Mouse (Mus musculus) midbrain, embryonic 14.5 days (tissue): ENCODE results near the gene Rnd2. TPM values are rescaled to one million over a fixed set of nuclear protein-coding genes. Genes with fewer than 3 reads are reported as not detected.
"Not testable (repeated sequence)": the region's sequence is repeated elsewhere in the genome, so short reads cannot be mapped to it uniquely, and the experiment has no call there.

Experiments used
- ATAC-seq: fragments of 200-750 bp; cut with Nextera tagmentation; 2 replicates; pipeline ENCODE4 v1.8.0; 2017; ENCODE audit warnings: moderate number of reproducible peaks, moderate library complexity; ENCODE audit not compliant: low FRiP score, low TSS enrichment
- DNase-seq: peaks from one replicate; pipeline ENCODE4 v3.0.0-alpha.2; 2015
- H3K27ac ChIP-seq: fragments of 300-500 bp; sonication (generic); replicated peaks from 2 replicates; pipeline ENCODE4 v1.5.1; 2014; ENCODE audit warnings: mild to moderate bottlenecking, low read depth, low read length, moderate library complexity
- H3K27me3 ChIP-seq: fragments of 300-500 bp; sonication (generic); 2 replicates; pipeline ENCODE4 v1.6.1; 2014; ENCODE audit warnings: low read length, control low read depth, mixed read lengths; ENCODE audit not compliant: control insufficient read depth, insufficient read depth
- H3K36me3 ChIP-seq: fragments of 300-500 bp; sonication (generic); 2 replicates; pipeline ENCODE4 v1.6.1; 2014; ENCODE audit warnings: low read length, control low read depth; ENCODE audit not compliant: control insufficient read depth, insufficient read depth
- H3K4me1 ChIP-seq: fragments of 300-500 bp; sonication (generic); 2 replicates; pipeline ENCODE4 v1.6.1; 2014; ENCODE audit warnings: mild to moderate bottlenecking, antibody characterized with exemption, low read length, control low read depth; ENCODE audit not compliant: control insufficient read depth, insufficient read depth
- H3K4me2 ChIP-seq: fragments of 300-500 bp; sonication (generic); 2 replicates; pipeline ENCODE4 v1.6.1; 2014; ENCODE audit warnings: mild to moderate bottlenecking, low read length, moderate library complexity
- H3K4me3 ChIP-seq: fragments of 300-500 bp; sonication (generic); replicated peaks from 2 replicates; pipeline ENCODE4 v1.5.1; 2014; ENCODE audit warnings: low read depth, low read length
- H3K9ac ChIP-seq: fragments of 300-500 bp; sonication (generic); replicated peaks from 2 replicates; pipeline ENCODE4 v1.6.1; 2014; ENCODE audit warnings: mild to moderate bottlenecking, low read length, moderate library complexity
- H3K9me3 ChIP-seq: fragments of 300-500 bp; sonication (generic); 2 replicates; pipeline ENCODE4 v1.6.1; 2016; ENCODE audit warnings: low read length, control low read depth, mixed read lengths; ENCODE audit not compliant: control insufficient read depth
- WGBS: fragments of 180-500 bp; shearing (Covaris S2); extraction: QIAGEN DNeasy Blood & Tissue Kit; methylation state at CpG from one replicate; pipeline ENCODE4 v1.1.7; 2014; 5-methylcytosine and 5-hydroxymethylcytosine counted together
- polyA plus RNA-seq: library from polyadenylated mRNA; unstranded; fragments of >200 nt; fragmentation: Nextera tagmentation; extraction: Ambion mirVana; gene quantifications from 2 replicates; pipeline ENCODE4 v1.2.1, GENCODE M21; 2014

Gene Rnd2
- polyA plus RNA-seq, 1 experiment from 2014 or later, result 58.6 TPM

DNA sequence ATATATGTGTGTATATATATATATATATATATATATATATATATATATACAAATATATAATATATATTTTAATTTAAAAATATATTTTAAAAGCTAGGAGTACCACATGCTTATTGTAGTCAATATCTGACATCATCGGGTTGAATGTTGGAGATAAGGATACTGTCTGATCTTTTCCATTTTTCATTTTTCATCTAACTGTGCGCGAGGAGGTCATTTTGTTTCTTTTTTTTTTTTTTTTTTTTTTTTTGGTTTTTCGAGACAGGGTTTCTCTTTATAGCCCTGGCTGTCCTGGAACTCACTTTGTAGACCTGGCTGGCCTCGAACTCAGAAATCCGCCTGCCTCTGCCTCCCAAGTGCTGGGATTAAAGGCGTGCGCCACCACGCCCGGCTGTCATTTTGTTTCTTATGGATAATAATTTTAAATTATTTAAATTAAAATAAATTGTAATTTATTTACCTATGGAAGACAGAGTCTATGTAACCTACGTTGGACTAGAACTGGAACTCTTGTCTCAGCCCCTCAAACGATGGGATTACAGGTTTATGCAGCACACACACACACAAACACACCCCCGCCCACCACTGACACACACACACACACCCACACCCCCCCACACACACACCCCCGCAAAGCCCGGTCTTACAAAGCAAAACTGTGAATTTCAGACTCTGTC, 23.2 kb upstream of the Rnd2 start:
- DNase-seq, ATAC-seq, H3K9ac ChIP-seq, H3K27me3 ChIP-seq, H3K9me3 ChIP-seq, H3K4me1 ChIP-seq, H3K27ac ChIP-seq: not testable (repeated sequence)
- Histone ChIP-seq H3K4me2 (peak overlapping the region; percentile 42), H3K36me3 (peaks cover 29% of the 10 kb centered on the region), H3K4me3 (peak overlapping the region; percentile 15; the same call in 1 of the 2 replicates)
- whole genome bisulfite sequencing, result 39% methylated on average over 15 of the region's 15 CpGs

DNA sequence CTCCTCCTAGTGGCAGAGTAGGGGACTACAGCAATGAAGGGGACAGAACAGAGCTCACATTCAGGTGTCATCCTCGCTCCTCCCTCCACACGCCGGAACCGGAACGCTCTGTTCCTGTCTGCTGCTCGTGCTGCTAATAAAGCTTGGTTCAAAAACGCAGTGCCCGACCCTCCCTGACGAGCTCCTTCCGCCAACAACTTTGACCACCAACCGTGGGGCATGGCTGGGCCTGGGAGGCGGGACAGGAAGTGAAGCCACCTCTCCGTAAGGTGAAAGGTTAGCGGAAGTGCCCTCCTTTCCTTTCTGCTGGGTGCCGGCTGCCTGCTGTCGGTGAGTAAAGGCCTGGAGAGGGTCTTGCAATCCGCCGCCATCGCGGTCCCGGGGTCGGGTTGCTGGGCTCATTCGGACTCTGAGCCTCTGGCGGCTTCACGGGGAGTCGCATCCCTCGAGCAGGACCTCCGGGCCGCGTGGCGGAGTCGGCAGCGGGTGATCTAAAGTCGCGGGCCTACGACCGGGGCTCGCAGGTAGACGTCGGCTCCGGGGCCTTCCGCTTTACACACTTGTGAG, 22.6 kb upstream of the Rnd2 start, which contains the start of gene Rpl27:
Rpl27 (plus strand) TSS at position 172 of the 567 bp plus-strand sequence.
- H3K9me3 ChIP-seq, result no peaks in the 10 kb centered on the region
- peaks cover 29% of the 10 kb centered on the region for H3K36me3 ChIP-seq
- H3K4me3 ChIP-seq, result peak within 1 kb of the TSS; percentile 59
- H3K4me2 ChIP-seq, result peak within 1 kb of the TSS; percentile 98
- H3K27ac ChIP-seq, result peak within 1 kb of the TSS; percentile 96
- under 1% methylated on average over 42 of the region's 42 CpGs for WGBS
- H3K4me1 ChIP-seq, result peaks cover 10% of the 10 kb centered on the region
- H3K9ac ChIP-seq, result peak within 1 kb of the TSS; percentile 95
- no peaks in the 10 kb centered on the region for H3K27me3 ChIP-seq
- DNase-seq (peak; percentile 98), ATAC-seq (peak; percentile 97)

DNA sequence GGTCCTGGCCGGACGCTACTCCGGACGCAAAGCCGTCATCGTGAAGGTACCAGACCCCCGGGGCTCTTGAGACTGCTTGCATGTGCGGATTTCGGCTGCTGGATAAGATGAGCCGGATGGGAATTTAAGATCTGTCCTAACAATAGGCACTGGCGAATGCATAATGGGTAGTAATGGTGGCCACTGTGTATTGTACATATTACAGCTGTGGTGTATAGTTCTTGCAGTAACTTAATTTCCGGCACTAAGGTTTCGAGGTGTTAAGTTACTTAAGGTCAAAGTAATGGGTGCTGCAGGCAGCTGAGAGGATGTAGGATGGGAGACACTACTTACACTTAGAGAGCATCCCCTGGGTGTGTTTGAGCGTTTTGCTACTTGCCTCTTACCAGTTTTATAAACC, 22.0 kb upstream of the Rnd2 start:
- H3K9me3 ChIP-seq, result no peaks in the 10 kb centered on the region
- peak overlapping the region; percentile 96 for H3K27ac ChIP-seq
- peaks cover 29% of the 10 kb centered on the region for H3K36me3 ChIP-seq
- H3K27me3 ChIP-seq, result no peaks in the 10 kb centered on the region
- peaks cover 10% of the 10 kb centered on the region for H3K4me1 ChIP-seq
- H3K9ac ChIP-seq, result peak overlapping the region; percentile 95
- peak overlapping the region; percentile 98 for H3K4me2 ChIP-seq
- WGBS, result 1% methylated on average over 14 of the region's 14 CpGs
- DNase-seq, result no peak
- no peak for ATAC-seq
- H3K4me3 ChIP-seq, result peak overlapping the region; percentile 59

DNA sequence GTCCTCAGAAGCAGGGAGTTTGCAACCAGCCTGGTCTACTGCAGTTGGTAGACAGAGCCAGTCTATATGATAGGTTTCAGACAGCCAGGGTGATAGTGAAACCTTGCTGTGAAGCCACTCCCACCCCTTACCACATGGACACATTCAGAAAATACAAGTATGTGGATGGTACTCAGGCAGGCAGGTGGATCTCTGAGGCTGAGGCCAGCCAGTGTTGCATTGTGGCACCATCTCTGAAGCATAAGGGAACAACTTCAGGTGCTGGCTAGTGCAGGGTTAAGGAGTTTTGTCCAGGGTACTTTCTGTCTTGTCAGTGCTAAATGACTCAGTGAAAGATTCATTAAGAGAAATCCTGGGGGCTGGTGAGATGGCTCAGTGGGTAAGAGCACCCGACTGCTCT, 18.5 kb upstream of the Rnd2 start:
- Histone ChIP-seq H3K9ac (no peak overlapping the region), H3K9me3 (no peaks in the 10 kb centered on the region), H3K4me1 (peaks cover 10% of the 10 kb centered on the region), H3K27ac (no peak overlapping the region), H3K4me2 (no peak overlapping the region), H3K36me3 (peaks cover 29% of the 10 kb centered on the region), H3K27me3 (no peaks in the 10 kb centered on the region), H3K4me3 (no peak overlapping the region)
- no peak for ATAC-seq
- 91% methylated on average over 1 of the region's 1 CpGs for WGBS
- no peak for DNase-seq

DNA sequence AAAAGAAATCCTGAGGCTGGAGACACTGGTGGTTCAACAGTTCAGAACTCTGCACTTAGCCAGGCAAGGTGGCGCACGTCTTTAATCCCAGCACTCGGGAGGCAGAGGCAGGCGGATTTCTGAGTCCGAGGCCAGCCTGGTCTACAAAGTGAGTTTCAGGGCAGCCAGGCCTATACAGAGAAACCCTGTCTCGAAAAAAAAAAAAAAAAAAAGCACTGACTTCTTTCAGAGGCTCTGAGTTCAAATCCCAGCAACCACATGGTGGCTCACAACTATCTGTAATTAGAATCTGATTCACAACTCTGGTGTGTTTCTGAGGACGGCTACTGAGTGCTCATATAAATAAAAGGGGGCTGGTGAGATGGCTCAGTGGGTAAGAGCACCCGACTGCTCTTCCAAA, 17.9 kb upstream of the Rnd2 start:
- H3K27me3 ChIP-seq, ATAC-seq, H3K4me2 ChIP-seq, H3K27ac ChIP-seq, H3K9me3 ChIP-seq, H3K4me1 ChIP-seq, H3K4me3 ChIP-seq, DNase-seq, H3K9ac ChIP-seq: not testable (repeated sequence)
- peaks cover 29% of the 10 kb centered on the region for H3K36me3 ChIP-seq
- 93% methylated on average over 8 of the region's 8 CpGs for WGBS

DNA sequence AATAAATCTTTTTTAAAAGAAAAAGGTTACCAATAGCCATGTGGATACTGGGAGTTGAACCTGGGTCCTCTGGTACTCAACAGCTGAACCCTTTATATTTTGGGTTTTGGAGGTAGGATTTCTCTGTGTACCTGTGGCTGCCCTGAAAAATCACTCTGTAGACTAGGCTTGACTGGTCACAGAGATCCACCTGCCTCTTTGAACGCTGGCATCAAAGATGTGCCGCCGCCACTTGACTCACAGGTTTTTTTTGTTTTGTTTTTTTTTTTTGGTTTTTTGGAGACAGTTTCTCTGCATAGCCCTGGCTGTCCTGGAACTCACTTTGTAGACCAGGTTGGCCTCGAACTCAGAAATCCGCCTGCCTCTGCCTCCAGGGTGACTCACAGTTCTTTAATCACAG, 17.0 kb upstream of the Rnd2 start:
- DNase-seq, result no peak
- no peak overlapping the region for H3K27ac ChIP-seq
- H3K4me2 ChIP-seq, result no peak overlapping the region
- H3K27me3 ChIP-seq, result no peaks in the 10 kb centered on the region
- 92% methylated on average over 5 of the region's 5 CpGs for WGBS
- no peak for ATAC-seq
- peaks cover 10% of the 10 kb centered on the region for H3K4me1 ChIP-seq
- H3K4me3 ChIP-seq, result no peak overlapping the region
- H3K9me3 ChIP-seq, result no peaks in the 10 kb centered on the region
- no peak overlapping the region for H3K9ac ChIP-seq
- peaks cover 29% of the 10 kb centered on the region for H3K36me3 ChIP-seq

DNA sequence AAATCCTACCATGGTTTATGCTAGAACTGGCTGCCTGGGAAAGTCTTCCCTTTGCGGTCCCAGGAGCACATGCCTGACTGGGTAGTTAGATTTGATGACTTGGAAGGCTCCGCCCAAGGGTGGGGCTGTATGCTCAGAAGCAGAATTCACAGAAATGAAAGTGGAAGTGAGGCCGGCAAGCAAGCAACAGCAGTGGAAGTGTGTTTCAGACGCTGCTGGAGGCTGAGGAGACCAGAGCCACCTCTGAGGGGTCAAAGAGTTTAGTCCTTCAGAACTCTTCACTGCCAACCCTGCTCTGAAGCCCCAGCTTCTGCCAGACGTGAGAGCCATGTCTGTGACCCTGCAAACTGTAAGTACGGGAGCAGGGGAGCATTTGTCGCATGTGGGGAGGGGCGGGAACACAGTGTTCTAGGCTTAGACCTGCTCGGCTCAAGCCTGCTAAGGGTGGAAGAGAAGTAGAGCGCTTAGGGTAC, 16.5 kb upstream of the Rnd2 start, which contains the start of gene Ifi35:
Ifi35 (plus strand) TSS at position 134 of the 473 bp plus-strand sequence.
- H3K4me1 ChIP-seq, result peaks cover 5% of the 10 kb centered on the region
- H3K36me3 ChIP-seq, result peaks cover 27% of the 10 kb centered on the region
- H3K4me3 ChIP-seq, result no peak within 1 kb of the TSS
- no peaks in the 10 kb centered on the region for H3K27me3 ChIP-seq
- 48% methylated on average over 10 of the region's 10 CpGs for WGBS
- H3K27ac ChIP-seq, result no peak within 1 kb of the TSS
- no peak for DNase-seq
- ATAC-seq, result no peak
- H3K9me3 ChIP-seq, result no peaks in the 10 kb centered on the region
- H3K9ac ChIP-seq, result 0 out of 2 replicates have a peak within 1 kb of the TSS, but pooled peaks have one; percentile 2
- H3K4me2 ChIP-seq, result no peak within 1 kb of the TSS

DNA sequence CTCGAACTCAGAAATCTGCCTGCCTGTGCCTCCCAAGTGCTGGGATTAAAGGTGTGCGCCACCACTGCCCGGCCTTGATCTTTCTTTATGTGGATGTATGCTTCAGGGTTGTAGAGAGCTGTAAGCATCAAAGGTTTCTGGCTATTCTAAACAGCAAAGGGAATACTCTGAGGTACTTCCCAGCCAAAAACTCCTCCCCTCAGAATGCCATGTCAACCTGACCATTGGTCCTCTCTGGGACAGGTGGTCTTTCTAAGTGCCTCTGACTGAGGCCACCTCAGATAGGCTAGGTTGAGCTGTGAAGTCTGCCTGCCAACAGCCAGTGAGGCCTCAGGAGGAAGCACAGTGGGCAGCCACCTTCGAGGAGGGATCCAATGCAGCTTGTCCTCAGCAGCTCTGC, 15.9 kb upstream of the Rnd2 start:
- H3K27me3 ChIP-seq, result no peaks in the 10 kb centered on the region
- no peak for ATAC-seq
- H3K9ac ChIP-seq, result no peak overlapping the region
- no peak overlapping the region for H3K4me2 ChIP-seq
- no peaks in the 10 kb centered on the region for H3K9me3 ChIP-seq
- WGBS, result 88% methylated on average over 4 of the region's 4 CpGs
- no peak overlapping the region for H3K27ac ChIP-seq
- H3K4me3 ChIP-seq, result no peak overlapping the region
- no peaks in the 10 kb centered on the region for H3K4me1 ChIP-seq
- DNase-seq, result no peak
- peaks cover 21% of the 10 kb centered on the region for H3K36me3 ChIP-seq

DNA sequence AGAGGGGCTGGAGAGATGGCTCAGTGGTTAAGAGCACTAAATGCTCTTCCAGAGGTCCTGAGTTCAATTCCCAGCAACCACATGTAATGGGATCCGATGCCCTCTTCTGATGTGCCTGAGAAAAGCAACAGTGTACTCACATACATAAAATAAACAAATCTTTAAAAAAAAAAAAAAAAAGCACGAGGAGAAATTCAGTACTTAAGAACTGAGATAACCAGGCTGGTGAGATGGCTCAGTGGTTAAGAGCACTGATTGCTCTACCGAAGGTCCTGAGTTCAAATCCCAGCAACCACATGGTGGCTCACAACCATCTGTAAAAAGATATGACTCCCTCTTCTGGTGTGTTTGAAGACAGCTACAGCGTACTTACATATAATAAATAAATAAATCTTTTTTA, 15.2 kb upstream of the Rnd2 start:
- ATAC-seq, H3K4me3 ChIP-seq, H3K27me3 ChIP-seq, DNase-seq, H3K27ac ChIP-seq, H3K4me2 ChIP-seq, H3K9ac ChIP-seq, H3K9me3 ChIP-seq, H3K4me1 ChIP-seq: not testable (repeated sequence)
- peaks cover 14% of the 10 kb centered on the region for H3K36me3 ChIP-seq
- WGBS, result 86% methylated on average over 4 of the region's 4 CpGs
